Mouse (Mus musculus): Measurements from ENCODE around the gene Haus7.
"Not testable (repeated sequence)": the region's sequence is repeated elsewhere in the genome, so short reads cannot be mapped to it uniquely, and the experiment has no call there.

Haus7 gene

DNA sequence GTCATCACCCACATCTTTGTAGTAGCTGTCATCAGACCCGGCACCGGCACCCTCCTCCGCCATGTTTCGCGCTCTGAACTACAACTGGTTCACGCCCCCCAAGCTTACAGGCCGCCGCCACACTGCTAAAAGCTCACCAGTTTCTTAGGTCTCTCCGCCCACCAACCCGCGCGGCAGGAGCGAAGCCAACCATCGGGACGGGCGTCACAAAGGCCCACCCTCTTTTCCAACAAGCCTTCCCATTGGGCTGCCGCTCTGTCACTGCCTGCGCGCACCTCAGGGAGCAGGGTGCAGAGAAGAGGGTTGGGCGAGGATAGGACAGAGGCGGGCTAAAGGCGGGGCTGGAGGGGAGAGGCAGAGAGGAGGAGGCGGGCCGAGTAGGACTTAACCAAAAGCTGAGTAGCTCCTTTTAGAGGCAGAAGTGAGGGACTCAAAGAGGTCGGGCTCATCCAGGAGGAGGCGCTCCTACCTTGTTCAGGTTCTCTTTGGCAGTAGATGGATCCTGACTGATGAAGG, at the start of gene Haus7:
TSS of gene Haus7 (minus strand) at position 168 of the 516 bp plus-strand sequence.
- in situ Hi-C loops (cut with MboI, MseI), result no loop called here

DNA sequence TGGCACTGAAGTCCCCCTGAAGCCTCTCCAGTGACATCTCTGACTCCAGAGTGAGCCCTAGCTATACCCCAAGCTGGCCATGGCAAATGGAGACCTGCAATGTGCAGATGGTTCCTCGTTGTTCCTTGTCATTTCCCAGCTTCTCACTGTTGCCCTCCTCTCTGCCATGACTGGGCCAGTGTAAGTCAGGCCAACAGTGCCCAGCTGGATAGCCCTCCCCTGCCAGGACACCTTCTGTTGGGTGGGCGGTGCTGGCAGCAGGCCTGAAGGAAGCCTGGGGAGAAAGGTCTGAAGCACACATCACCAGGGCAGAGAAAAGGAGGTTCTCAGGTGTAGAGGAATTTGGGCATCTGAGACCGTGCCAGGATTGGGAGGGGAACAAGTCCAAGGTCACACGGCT, 47.7 kb upstream of the Haus7 start:
- in situ Hi-C loops (cut with MboI, MseI), result no loop called here

DNA sequence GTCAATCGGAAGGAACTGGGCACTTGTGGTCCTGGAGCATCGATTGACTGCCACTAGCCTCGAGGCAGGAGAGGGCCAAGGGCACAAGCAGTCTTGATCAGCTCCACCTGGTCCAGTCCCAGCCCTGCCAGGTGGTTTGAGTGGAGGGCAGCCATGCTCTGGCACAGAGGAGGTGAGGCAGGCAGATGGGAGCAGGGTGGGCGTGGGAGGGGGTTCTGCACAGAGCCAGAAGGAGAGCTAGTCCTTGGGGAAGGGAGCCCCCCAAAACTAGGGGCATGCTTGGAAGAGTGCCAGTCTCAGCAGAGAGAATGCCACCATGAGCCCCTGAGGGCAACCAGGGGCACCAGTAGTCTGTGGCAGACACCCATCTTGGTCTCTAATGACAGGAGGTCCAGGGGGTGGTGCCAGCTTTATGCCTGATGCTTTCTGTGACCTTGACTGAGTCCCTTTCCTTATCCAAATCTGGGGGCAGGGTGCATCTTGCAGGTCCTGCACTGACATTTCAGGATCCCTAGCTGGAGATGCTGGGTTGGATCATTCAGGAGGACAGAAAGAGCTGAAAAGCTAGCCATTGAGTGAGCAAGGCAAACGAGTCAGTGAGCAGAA, 46.4 kb upstream of the Haus7 start:
- in situ Hi-C loops (cut with MboI, MseI), result no loop called here

DNA sequence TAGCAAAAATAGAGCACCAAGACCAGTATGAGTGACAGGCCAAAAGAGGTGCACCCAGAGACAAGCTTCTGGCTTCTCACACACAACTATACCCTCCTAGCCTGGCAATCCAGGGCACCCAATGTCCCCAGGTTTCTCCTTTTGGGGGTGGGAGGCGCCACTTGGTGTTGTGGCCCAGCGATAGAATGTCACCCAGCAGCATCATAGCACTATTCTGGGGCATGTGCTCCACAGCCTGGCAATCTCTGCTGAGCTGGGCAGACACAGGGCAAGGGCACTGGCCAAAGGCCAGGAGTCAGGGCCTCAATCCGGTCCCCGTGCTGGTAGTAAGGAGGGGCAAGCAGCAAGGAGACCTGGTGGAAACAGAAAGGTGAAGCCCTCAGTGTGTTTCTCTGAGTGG, 37.9 kb upstream of the Haus7 start:
- in situ Hi-C loops (cut with MboI, MseI), result no loop called here

DNA sequence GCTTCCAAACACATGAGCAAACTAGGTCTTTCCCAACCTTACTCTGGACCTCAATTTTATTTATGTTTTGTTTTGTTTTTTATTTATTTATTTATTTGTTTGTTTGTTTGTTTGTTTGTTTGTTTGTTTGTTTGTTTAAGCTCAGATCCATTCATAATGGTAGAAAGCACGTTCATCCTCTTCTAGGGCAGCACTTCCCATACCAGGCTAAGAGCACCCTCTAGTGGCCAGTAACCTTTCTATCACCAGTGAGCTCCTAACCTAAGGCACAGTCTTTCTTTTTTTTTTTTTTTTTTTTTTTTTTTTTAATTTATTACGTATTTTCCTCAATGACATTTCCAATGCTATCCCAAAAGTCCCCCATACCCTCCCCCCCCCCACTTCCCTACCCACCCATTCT, 34.7 kb upstream of the Haus7 start:
- in situ Hi-C loops (cut with MboI, MseI), result not testable (repeated sequence)

DNA sequence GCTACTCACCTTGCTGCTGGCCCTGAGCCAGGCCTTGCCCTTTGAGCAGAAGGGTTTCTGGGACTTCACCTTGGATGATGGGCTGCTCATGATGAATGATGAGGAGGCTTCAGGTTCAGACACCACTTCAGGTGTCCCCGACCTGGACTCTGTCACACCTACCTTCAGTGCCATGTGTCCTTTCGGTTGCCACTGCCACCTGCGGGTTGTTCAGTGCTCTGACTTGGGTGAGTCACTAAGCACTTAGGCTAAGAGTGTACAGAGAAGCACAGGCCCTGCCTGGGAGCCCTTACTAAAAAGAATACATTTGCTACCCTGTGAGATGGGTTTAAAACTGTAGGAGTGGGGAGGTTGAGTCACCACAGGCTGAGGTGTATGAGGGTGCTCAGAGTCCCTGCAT, 32.0 kb upstream of the Haus7 start:
- in situ Hi-C loops (cut with MboI, MseI), result no loop called here

DNA sequence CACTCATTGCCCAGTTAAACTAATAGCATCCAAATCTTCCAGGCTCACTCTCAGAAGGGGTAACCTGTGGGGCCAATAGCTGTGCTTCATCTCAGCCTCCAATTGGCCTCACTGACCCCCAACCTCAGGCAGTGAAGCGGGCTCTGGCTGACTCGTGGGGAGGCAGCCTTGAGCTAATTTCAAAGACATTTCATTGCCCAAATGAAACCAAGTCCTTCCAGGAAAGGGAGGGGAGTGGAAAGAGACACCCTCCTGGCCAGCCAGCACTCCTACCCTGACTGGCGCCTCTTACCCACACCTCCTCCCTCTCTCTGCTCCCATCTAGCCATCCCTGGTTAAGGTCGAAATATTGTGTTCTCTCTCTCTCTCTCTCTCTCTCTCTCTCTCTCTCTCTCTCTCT, 31.3 kb upstream of the Haus7 start:
- in situ Hi-C loops (cut with MboI, MseI), result no loop called here

DNA sequence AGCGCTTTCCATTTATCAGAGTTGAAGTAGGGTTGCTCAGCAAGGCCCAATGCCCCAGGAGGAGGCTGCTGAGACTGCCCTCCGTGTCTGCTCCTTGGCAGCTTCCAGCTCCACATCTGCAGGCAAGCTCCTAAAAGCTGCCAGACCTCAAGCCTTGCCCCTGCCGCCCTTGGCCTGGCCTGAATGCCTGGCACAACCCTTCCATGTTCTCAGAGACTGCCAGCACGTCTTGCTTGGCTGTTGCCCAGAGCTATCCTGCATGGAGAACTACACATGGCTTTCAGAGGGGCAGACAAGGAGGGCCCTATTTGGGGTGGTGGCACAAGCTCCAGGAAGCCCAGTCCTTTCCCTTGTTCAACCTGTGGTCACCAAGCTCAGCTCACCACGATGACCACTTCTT, 28.1 kb upstream of the Haus7 start:
- in situ Hi-C loops (cut with MboI, MseI), result no loop called here

DNA sequence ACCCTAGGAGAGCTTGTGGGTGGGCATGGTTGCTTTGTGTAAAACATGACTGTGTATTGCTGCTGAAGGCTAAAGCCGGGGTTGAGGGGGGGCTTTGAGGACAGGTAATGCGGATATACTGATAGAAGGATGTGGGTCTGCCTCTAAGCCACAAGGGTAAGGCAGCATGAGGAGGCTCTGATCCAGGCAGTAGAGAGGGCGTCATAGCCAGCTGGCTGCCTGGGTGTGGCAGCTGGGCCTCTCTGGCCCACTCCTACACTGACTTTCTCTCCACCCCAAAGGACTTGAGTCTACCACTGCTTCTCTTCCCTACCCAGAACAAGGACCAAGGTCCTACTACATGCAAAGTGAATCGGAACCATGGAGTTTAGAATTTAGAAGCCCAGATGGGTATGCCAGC, 26.0 kb upstream of the Haus7 start:
- in situ Hi-C loops (cut with MboI, MseI), result no loop called here

DNA sequence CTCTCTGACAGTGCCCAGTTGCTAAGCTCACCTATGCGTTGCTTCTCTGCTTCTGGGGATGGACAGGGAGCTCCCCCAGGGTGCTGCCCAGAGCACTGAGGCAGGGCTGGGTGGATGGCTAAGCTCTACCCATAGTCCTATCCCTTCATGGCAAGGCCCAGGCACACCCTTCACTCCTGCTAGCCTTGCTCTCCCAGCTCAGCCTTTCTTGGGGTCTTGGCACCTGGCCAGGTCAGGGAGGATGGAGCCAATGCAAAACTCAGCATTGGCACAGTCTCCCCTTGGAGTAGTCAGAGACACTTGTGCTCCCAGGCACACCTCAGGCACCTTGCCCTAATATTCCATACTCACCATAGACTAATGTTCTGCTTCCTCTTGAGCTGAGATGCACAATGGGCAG, 25.2 kb upstream of the Haus7 start:
- in situ Hi-C loops (cut with MboI, MseI), result no loop called here

DNA sequence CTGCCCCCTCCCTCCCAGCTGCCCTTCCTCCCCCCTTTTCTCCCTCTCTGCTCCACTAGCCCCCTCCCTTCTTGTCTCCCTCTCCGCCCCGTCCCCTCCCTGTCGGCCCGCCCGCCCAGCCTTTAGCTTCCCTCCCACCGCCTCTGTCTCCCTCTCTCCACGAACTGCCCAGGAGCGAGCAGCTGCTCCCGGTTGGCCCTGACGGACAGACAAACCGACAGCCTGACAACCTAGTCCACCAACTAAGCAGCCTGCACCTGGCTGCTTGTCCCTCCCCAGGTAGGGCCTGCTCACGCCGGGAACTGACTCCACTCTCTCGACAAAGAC, 24.6 kb upstream of the Haus7 start, which contains the start of gene Bgn:
TSS of gene Bgn (plus strand) at position 119 of the 327 bp plus-strand sequence.
- in situ Hi-C loops (cut with MboI, MseI), result no loop called here

DNA sequence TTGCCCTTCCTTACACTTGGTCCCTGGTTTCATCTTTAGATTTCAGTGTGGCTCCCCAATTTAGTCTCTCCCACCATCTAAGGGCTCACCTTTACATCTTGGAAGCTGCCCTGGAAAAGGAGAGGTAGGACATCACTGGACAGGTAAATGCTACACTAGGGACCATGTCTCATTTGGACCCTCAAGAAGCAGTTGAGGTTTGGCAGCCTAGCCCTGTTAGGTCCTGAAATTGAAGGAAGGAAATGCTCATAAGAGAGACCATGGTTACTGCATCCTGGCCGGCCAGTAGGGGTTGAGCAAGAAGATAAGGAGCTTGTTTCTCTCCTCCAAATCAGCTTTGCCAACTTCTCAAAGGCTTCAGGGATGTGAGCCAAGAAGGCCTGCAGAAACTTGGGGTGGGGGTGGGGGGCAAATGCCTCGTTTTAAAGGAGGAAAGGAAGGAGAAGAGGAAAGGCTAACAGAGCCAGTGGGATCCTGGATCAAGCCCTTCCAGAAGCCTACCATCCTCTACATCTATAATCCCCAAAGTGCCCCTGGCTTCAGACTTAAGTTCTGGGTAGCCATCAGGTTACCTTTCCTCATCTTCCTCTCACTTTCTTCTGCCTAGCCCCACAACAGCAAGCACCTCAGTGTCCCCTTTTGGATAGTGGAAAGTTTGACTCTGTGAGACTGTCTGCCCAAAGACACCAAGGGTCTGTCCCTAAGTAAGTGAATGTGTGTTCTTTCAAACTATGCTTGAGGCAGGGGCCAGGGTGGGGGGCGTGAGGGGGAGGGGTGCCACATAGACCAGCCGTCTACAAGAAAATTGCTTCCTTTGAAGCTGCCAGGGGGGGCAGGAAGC, 24.0 kb upstream of the Haus7 start:
- in situ Hi-C loops (cut with MboI, MseI), result no loop called here

DNA sequence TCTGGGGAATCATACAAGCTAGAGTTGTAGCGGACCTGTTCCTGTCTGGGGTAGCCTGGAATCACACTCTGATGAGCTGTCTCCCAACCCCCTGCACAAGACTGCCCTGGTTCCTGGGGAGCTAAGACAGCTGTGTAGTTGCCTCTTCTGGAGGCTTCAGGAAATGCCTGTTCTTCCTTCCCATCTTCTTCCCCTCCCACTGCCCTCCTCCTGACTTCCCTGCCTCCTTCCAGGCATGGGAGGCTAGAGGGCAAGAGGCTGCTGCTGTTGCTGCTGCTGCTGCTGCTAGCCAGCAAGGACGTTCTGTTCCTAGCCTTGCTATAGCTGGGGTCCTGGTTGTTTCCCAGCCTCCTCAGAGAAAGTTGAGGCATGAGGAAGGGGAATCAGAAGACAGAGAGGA, 21.5 kb upstream of the Haus7 start:
- in situ Hi-C loops (cut with MboI, MseI), result no loop called here

DNA sequence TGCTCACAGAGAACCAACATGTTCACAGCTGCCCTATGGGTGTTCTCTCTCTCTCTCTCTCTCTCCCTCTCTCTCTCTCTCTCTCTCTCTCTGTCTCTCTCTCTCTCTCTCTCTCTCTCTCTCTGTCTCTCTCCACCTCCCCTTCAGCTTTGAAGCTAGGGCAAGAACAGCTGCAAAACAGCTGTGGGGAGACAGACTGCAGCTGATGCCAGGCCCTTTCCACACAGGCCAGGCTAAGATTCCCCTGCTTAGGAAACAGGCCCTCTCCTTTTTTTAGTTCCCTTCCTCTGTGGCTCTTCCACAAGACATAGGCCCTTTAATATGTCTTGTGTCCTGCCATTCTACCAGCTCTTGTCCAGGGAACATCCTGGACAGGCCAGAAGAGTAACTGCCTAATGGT, 20.8 kb upstream of the Haus7 start:
- in situ Hi-C loops (cut with MboI, MseI), result no loop called here

DNA sequence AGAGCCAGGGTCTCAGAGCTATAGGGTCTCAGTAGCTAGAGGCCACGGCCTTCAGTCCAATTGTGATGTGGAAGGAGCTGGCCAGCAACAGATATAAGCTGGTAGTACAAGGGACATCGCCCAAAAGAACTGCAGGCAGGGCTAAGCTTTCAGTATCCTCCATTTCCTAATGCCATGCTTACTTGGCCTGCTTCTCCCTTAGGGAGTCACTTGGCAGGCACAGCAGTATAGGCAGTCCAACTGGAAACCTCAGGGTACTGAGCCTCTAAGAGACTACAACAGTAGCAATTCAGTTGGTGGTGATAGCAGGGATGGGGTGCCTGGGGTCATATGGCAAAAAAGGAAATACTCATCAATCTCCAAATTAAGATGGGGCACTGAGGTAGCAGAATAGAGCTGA, 18.7 kb upstream of the Haus7 start:
- in situ Hi-C loops (cut with MboI, MseI), result no loop called here

DNA sequence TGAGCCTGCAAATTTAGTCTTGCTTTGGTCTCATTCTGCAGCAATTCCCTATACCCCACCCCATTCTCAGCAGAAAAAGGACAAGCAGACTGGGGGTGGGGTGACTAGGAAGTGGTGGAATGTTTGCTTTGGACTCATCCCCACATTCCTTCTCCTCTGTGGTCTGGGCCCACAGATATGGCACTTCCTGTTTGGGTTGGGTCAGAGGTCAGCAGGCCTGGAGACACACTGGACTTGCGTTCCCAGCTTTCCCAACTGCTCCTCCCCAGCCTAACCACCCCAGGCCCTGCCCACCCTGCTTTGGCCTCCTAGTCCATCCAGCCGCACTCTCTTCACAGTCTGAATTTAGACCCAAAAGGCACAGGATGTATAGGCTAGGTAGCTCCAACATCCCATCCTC, 17.8 kb upstream of the Haus7 start:
- in situ Hi-C loops (cut with MboI, MseI), result no loop called here

DNA sequence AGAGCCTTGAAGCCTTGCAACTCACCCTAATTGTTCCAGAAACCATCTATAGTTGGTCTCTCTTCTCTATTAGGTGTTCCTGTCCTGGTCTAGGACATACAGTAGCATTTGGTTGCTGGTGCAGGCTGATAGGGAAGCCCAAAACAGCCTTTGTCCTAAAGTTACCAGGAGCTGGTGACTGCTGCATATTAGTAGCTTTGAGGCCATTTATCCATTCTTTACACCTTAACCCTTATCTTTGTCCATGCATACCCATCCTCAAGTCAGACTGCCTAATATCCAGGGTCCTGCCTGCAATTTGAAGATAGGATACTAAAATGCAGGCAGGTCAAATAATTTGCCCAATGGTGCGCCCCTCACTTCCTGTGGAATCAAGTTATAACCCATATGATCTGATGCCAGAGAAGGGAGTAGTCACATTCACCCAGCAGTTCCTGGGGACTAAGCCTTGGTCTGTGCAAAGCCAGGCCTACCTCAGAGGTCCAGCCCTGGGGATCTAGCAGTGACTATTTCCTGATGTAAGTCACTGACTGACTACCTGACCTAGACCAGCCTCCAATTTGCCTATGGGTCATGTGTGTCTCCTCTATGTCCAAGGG, 16.9 kb upstream of the Haus7 start:
- in situ Hi-C loops (cut with MboI, MseI), result no loop called here

DNA sequence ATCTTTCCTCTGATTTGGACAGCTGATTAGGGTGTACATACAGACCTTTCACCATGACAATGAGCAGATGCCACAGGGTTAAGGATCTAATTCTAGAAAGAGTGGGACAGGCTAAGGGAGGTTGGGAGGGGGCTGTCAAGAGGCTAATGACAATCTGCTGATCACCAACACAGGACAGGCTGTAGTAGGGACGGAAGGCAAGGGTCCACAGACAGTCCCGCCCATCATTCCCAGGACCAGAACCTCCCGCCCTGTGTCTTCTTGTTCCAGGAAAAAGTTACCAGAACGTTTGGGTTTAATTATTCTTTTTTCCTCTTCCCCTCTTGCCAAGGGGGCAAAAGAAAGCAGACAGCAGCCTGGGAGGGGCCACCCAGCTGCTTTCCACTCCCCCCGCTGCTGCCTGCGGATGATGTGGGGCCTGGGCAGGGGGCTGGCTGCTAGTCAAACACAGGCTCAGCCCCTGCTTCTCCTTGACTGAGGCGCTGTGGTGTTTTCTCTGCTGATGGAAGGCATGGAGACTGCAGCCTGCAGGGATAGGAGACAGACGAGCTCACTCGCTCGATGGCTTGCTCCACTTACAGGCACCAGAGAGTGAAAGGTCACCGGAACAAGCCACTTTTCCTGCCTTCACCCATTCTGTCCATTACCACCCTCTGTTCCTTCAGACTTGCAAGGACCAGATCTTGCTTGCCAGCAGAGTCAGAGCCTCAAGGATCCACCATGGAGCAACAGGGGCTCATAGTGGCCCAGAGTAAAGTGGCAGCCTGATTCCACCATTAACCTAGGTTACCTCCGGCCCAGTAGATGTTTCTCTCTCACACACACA, 15.7 kb upstream of the Haus7 start:
- in situ Hi-C loops (cut with MboI, MseI), result no loop called here

DNA sequence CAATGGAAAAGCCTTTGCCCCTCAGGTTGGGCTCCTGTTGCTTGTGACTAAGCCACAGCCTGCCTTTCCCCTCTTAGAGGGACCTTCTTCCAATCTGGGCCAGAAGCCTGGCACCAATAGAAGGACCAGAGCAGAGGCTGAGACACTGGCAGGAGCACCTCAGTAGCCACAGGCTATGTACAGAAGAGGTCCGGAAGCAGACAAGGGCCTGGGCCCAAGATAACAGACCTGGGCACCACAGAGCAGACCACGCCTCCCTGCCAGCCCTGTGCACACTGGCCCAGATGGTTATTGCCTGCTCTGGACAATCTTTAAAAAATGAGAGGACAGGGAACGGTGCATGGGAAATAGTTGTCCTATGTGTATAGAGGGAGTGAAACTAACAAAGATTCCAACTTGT, 12.9 kb upstream of the Haus7 start:
- in situ Hi-C loops (cut with MboI, MseI), result no loop called here

DNA sequence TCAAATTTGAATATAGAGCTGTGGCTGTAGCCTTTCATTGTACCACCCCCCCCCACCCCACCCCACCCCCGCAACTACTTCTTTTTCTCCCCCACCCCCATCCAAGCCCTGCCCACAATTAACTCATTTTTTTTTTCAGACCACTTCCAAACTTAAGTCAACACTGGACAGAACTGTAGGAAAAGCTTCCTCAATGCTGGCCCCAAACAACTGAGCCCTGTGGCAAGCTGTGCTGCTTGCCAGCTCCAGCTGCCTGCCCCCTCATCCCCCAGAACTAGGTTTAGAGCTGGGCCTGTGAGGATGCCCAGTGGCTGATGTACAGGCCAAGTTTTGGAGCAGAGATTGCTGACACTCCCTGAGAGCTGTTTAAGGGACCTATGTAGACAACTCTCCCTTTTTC, 9.9 kb upstream of the Haus7 start:
- in situ Hi-C loops (cut with MboI, MseI), result no loop called here

DNA sequence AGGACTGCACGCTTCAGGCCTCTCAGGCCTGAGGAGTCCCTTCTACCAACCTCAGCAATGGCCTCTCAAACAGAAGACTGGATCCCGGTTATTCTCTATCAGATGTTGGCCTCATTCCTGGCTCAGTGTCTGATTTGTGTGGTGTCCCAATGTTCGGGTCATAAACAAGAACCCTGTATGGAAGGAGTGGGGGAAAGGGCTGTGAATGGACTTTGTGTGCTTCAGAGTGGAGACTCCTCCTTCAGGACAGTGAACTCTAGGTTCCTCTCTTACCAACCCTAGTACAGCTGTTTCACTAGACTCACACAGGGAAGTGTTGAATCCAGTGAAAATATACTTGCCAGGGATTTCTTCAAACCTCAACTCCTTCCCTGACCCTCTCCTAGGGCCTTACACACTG, 9.5 kb upstream of the Haus7 start:
- in situ Hi-C loops (cut with MboI, MseI), result no loop called here

All from regulatory T cell (primary cell).